Mouse (Mus musculus) right cerebral cortex, postnatal 36 days (tissue): Measurements from ENCODE around the gene Igf2bp1.
"Not testable (repeated sequence)": the region's sequence is repeated elsewhere in the genome, so short reads cannot be mapped to it uniquely, and the experiment has no call there.

Experiments used
- DNase-seq, 2 experiments: peaks; one replicate each; pipeline ENCODE4 v3.0.0; 2022; ENCODE audit warnings: low spot score in 2 of 2, mixed read lengths in 1 of 2

Igf2bp1 gene

GRCm38 (mm10) chr11:95959152-95959551 lies 46.6 kb downstream of the Igf2bp1 start:
- DNase-seq = no peak

GRCm38 (mm10) chr11:95958251-95958650 lies 47.5 kb downstream of the Igf2bp1 start:
- no peak for DNase-seq

GRCm38 (mm10) chr11:95957407-95957806 lies 48.3 kb downstream of the Igf2bp1 start:
- no peak for DNase-seq

DNA sequence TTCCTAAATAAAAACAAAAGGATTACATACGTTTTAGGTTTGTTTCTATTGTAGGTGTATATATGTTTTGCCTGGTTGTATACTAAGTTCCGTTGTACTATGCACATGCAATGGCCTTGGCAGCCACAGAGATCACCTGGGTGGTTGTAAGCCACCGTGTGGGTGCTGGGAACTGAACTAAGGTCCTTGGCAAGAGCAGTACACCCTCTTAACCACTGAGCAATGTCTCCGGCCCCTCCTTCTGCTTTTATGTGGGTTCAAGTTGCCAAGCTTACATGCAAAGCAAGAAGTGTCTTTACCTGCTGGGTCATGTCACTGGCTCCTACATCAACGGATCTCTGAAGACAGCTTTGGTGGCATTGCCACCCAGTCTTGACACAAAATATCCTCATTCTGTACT lies 52.4 kb downstream of the Igf2bp1 start:
- no peak for DNase-seq

GRCm38 (mm10) chr11:95945838-95946472 lies 59.8 kb downstream of the Igf2bp1 start:
- DNase-seq = no peak

DNA sequence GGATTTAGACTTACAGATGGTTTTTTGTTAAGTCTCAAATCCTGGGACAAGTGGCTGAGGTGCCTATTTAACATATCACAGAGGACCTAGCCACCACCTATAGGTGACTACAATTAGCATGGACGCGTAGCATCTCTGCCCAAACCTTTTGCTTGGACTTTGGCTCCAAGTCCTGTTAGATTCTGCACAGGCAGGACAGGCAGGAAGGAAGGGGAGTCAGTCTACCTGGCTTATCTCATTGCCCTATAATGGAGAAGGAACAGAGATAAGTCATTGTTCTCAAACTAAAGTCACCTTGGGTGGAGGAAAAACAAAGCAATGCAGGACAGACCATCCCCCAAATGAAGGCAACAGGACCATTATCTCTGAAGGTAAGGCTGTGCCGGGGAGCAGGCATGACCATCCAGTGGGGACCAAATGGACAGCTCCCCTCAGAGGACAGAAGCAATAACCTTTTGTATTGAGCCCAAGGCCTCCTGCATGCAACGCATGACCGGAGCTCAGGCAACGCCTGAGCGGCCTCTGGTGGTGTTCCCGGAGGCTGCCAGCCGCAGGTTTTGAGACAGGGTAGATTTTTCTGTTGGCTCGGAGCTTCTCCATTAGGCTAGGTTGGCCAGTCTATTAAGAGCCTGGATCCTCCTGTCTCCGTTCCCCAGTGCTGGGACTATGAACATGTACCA lies 65.8 kb downstream of the Igf2bp1 start:
- no peak for DNase-seq

GRCm38 (mm10) chr11:95936409-95936808 lies 69.3 kb downstream of the Igf2bp1 start:
- DNase-seq = no peak

DNA sequence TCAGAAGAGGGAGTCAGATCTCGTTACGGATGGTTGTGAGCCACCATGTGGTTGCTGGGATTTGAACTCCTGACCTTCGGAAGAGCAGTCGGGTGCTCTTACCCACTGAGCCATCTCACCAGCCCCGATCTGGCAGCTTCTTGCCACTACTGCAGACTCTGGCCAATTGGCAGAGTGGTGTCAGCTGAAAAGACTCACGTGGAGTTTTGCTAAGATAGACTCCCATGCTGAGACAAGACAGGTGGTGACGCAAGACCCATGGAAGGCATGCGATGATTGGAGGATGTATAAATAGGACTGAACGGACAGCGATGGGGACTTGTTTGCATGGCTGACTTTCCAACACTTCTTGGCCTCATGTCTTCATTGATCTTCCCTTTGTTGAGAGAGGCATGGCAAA lies 73.6 kb downstream of the Igf2bp1 start:
- not testable (repeated sequence) for DNase-seq

DNA sequence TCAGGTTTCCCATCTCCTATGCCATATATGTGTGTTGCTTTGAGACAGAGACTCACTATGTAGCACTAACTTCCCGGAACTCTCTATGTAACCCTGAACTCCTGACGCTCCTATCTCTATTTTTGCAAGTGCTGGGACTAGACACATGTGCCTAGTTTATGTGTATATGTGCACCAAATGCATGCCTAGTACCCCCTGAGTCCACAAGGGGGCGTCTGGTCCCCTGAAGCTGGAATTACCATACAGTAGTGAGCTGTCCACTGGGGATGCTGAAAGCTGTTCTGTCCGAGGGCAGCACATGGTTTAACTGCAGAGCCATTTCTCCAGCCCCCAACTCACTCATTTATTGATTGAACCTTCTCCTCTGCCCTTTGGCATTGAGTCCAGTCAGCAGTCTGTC lies 79.3 kb downstream of the Igf2bp1 start:
- no peak for DNase-seq

DNA sequence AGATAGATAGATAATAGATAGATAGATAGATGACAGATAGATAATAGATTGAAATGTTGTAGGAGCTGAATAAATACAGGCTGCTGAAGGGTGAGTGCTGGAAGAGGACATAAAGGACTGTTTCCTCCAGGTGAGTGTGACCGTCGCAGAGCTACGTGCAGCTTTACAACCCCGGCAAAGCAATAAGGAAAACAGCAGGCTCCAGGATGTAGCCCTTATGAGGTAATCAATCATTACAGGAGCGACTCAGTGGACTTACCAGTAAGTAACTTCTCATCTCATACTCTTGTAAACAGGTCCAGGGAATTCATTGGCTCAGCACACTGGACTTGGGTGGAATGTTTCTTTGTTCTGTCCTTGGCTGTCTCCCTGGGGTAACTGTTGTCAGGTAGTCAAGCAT lies 79.8 kb downstream of the Igf2bp1 start:
- no peak for DNase-seq

GRCm38 (mm10) chr11:95924215-95924614 lies 81.5 kb downstream of the Igf2bp1 start:
- no peak for DNase-seq

DNA sequence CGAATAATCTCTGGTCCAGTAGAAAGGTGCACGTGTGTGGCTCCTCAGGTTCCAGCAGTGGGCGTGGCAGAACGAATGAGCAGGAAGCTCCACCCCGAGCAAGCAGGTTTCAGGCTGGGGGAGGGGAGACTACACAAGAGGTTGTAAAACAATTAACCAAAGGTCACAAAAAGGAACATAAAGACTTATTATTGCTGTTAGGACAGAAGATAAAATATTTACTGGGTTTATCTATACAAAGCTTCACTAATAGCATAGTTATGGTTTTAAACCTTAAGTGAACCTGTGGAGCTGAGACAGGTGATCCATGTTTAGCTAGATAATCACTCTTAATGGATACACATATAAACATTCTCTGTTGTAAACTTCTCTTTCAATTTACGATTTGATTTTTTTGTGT lies 82.3 kb downstream of the Igf2bp1 start:
- not testable (repeated sequence) for DNase-seq

GRCm38 (mm10) chr11:95921991-95922621 lies 83.6 kb downstream of the Igf2bp1 start:
- no peak for DNase-seq

DNA sequence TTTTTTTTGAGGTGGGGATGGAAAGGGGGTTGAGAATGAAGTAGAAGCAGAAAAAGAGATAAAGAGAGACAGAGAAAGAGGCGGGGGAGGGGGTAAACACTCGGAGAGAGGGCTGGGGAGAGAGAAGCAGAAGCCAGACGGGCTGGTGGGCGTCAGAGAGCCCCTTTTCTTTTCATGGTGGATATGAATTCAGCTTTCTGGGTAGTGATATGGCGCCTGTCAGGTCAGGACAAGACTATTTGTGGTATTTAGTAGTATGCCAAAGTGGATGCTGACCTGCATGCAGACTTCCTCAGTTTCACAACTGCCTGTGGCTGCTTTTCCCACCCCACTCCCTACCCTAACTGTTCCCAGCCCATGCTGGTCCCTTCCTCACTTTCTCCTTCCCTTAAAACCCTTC lies 89.3 kb downstream of the Igf2bp1 start:
- no peak for DNase-seq

DNA sequence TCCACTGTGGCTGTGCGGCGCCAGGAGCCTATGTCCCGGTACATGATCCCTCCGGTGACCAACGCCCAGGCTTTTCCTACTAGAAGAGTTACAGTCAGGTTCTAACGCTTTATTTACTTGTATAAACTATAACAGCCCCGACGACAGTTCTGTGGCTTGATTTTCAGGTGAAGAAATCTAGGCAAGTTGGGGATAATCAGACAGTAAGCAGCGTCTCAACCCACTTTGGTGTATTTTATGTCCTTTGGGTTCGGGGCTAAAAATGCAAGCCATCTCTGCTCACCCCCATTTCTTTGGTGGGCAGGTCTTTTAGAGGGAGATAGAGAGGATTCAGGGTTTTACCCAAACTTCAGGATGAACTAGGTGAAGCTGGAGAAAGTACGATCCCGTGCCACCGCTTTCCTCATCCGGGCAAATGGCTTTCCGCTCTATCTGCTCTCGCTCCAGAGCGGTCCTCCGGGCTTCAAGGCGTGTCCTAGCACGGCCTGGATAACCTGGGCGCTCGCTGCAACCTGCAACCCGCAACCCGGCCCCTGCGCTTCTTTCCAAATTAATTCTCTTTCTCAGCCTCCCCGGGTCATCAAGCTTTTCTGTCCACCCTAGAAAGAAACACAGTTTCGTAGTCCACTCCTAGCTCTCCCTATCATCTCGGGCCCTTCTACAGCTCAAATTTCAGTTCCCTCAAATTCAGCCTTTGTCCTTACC lies 90.6 kb downstream of the Igf2bp1 start:
- no peak for DNase-seq

DNA sequence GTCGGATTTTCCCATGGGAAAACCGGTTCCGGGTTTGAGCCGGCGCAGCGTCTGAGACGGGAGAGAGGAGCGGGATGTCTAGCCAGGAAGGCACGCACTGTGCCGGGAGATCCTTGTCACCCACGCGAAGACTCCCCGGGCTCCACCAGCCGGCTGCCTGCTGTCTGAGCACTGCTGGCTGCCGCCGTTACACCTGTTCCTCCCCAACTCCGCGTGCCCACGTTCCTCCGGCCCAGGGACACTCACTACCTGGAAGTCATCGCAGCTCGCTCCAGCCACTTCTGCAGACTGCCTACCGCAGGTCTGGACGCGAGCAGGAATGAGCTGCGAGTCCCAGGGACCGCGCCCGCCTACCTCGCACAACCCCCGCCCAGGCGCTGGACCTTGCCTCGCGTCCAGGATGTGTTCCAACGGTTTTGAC lies 91.2 kb downstream of the Igf2bp1 start, which contains the start of gene B4galnt2:
B4galnt2 (minus strand) TSS at position 321 of the 421 bp plus-strand sequence.
- peak; percentile 3 to 18 for DNase-seq

DNA sequence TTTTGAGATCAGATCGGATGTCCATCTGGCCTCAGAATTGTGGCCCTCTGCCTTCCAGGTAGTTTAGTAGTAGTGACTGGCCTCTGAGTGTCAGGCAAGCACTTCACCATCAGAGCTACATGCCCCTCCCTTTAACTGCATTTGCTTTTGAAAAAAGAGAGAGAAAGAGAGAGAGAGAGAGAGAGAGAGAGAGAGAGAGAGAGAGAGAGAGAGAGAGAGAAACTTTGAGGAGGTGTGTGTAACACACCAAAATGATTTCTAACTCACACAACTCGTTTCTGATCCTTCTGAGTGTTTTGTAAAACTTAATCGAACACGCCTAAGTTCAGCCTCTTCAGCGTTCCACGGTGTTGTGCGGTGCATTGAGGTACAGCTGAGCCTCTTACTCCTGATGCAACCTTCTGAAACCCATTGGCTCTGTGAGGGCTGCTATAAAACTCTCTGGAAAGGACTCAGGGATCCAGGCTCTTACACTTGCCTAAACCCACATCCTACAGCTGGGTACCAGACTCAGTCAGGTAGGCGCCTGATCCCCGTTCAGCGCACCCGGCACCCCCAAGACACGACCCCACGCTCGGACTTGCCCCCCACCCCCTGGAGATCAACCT lies 91.7 kb downstream of the Igf2bp1 start:
- no peak for DNase-seq

DNA sequence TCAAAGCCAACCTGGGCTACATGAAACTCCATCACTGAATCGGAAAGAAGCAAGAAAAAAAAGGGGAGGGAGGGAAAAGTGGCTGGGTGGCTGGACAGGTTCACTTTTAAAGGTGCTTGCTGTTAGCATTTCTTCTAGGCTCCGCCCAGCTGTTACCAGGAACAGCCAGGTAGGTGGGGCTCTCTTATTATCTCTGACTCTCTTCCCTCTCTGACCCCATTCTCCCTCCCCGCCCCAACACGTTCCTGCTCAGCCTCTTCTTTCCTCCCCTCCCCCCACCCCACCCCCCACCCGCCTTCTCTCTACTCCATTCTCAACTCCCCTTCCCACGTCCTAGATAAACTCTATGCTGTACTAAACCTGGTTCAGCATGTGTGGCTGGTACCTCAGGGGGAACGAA lies 94.2 kb downstream of the Igf2bp1 start:
- no peak for DNase-seq

DNA sequence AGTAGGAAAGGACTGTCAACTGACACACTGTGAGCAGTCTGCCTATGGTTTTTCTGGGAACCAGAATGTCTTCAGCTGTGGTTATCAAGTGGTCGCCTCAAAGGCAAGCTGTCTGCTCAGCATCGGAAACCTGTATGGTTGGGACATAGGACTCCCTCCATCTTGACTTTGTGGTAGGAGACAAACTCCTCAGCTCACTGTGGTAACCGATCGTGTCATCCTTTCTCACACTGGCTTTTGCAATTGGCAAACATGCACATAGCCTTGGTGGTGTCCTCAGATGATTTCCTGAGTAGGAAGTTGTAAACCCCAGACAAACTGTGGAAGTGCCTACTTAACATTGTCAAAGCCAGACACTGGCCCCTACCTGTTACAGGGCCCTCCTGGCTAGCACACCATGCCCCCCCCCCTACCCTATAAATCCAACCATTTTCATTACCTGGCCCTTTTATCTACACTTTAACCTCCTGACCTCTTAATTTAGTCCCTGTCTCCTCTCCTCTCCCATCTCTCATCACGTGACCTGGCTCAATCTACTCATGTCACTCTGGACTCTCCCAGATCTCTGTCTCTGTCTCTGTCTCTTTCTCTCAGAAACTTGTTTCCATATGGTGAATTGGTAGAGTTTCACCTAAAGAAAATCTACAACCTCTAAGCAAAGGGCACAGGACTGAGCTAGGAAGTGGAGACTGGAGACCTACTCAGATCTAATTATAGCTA lies 97.8 kb downstream of the Igf2bp1 start:
- DNase-seq = no peak
